Mouse (Mus musculus): Measurements from ENCODE around the gene Mettl8.

DNA sequence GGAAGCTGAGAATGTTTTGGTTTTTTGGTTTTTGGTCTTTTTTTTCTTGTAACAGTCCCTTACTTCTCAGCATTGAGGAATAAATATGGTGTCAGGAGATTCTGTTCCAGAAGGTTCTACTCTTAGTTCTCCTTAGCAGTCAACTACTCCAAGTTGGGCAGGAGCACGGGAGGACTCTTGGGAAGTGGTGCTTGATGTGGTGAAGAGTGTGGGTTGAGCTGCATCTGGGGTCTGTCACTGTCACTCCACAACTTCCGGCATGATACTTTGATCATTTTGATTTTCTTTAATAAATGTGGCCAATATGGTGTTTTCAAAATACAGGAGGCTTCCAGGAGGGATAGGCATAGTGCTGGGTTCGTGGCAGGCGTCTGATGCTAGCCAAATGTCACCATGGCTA lies 22.4 kb downstream of the Mettl8 start:
- TF ChIP-seq POLR2A (IDR thresholded peaks at IDR 0.05; ENCODE audit: low read depth, low read length), result no peak
- no peak for TF ChIP-seq CTCF (IDR thresholded peaks at IDR 0.05; ENCODE audit: extremely low read depth, insufficient read length, insufficient replicate concordance, low read depth, low read length)

All from small intestine, adult 2 months (tissue).